Mouse (Mus musculus): Measurements from ENCODE around the gene Slc35b2.

The Slc35b2 gene

GRCm38 (mm10) chr17:45545278-45545961 is 18.3 kb upstream of the Slc35b2 start:
- DNase-seq (ENCODE audit: low read depth, low spot score): no peak

- no peak for DNase-seq (ENCODE audit: low read depth, low spot score)
These were observed 16.7 kb upstream of the Slc35b2 start for GRCm38 (mm10) chr17:45546941-45547340.

GRCm38 (mm10) chr17:45547461-45548190 is 16.0 kb upstream of the Slc35b2 start:
- DNase-seq (ENCODE audit: low read depth, low spot score): no peak

GRCm38 (mm10) chr17:45548541-45549512 is 14.8 kb upstream of the Slc35b2 start:
- DNase-seq (ENCODE audit: low read depth, low spot score): no peak

GRCm38 (mm10) chr17:45549617-45550181 is 14.0 kb upstream of the Slc35b2 start, which contains the start of gene Tmem151b:
Gene Tmem151b, minus strand, starts transcription at chr17:45549677.
- no peak for DNase-seq (ENCODE audit: low read depth, low spot score)

- DNase-seq (ENCODE audit: low read depth, low spot score): no peak
These were observed 13.4 kb upstream of the Slc35b2 start for GRCm38 (mm10) chr17:45550253-45550652.

GRCm38 (mm10) chr17:45551249-45551796 is 12.4 kb upstream of the Slc35b2 start:
- DNase-seq (ENCODE audit: low read depth, low spot score): no peak

GRCm38 (mm10) chr17:45551816-45552451 is 11.7 kb upstream of the Slc35b2 start:
- no peak for DNase-seq (ENCODE audit: low read depth, low spot score)

GRCm38 (mm10) chr17:45553065-45553464 is 10.6 kb upstream of the Slc35b2 start:
- no peak for DNase-seq (ENCODE audit: low read depth, low spot score)

GRCm38 (mm10) chr17:45554420-45554819 is 9.3 kb upstream of the Slc35b2 start:
- no peak for DNase-seq (ENCODE audit: low read depth, low spot score)

GRCm38 (mm10) chr17:45555452-45556106 is 8.1 kb upstream of the Slc35b2 start, which contains the start of gene Nfkbie:
Gene Nfkbie, plus strand, starts transcription at chr17:45555703.
- DNase-seq (ENCODE audit: low read depth, low spot score): no peak

GRCm38 (mm10) chr17:45556107-45556489 is 7.6 kb upstream of the Slc35b2 start:
- no peak for DNase-seq (ENCODE audit: low read depth, low spot score)

- no peak for DNase-seq (ENCODE audit: low read depth, low spot score)
These were observed 7.0 kb upstream of the Slc35b2 start for GRCm38 (mm10) chr17:45556514-45557245.

- DNase-seq (ENCODE audit: low read depth, low spot score): no peak
These were observed 6.3 kb upstream of the Slc35b2 start for GRCm38 (mm10) chr17:45557246-45557824.

GRCm38 (mm10) chr17:45557998-45558862 is 5.4 kb upstream of the Slc35b2 start:
- no peak for DNase-seq (ENCODE audit: low read depth, low spot score)

- DNase-seq (ENCODE audit: low read depth, low spot score): no peak
These were observed 3.7 kb upstream of the Slc35b2 start for GRCm38 (mm10) chr17:45559732-45560525.

- DNase-seq (ENCODE audit: low read depth, low spot score): no peak
These were observed 458 bp upstream of the Slc35b2 start for GRCm38 (mm10) chr17:45563216-45563615.

All from WW6 (cell line).